Mouse (Mus musculus): Measurements from ENCODE around the gene L3mbtl2. TPM values are rescaled to one million over a fixed set of nuclear protein-coding genes. Genes with fewer than 3 reads are reported as not detected.

Gene L3mbtl2
- polyA plus RNA-seq (2015; fragmentation: Nextera tagmentation; extraction: Ambion mirVana), result 21.7 and 22.6 TPM in 2 replicates

DNA sequence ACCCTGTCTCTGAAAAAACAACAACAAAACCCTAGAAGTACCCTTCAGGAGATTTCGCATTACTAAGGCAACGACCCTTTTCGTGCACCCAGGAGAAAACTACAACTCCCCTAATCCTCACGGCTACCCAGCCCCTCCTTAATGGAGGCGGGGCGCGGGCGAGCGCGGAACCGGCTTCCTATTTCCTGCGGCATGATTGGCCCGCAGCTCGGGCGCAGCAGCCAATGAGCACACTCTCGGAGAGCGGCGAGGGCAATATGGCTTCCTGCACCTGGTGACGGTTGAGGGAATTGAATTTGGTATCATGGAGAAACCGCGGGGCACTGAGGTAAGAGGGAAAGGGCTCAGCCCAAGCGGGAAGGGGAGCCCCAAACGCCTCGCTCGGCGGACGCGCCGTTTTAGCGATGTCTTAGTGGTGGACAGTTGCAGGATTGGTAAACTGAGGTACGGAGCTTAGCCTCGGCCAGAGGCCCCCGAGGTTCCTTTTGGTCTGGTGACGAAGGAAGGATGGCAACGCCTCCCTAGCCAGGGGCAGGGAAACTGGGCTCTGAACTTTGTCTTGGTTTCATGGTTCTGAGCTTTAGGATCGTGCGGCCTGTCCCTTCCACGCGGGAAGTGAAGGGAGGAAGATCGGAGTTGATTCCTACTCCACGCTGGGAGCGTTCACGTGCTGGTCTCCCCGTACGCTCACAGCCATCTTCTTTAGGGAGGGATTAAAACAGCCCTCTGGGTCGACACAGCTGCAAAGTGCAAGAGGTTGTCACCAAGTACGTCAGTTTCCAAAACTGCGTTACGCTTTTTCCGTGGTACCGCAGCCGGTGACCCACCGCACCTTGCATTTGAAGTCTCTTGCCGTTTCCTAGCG, at the start of gene L3mbtl2:
Gene L3mbtl2, plus strand, starts transcription at position 193 of the 865 bp plus-strand sequence.
- DNase-seq (peak; percentile 90), ATAC-seq (ENCODE audit: low read depth) (peak; percentile 99)
- Histone ChIP-seq H3K4me2 (peak within 1 kb of the TSS; percentile 84), H3K27me3 (no peaks in the 10 kb centered on the region), H3K4me3 (replicated peaks) (peak within 1 kb of the TSS; percentile 82), H3K4me1 (replicated peaks) (peaks cover 14% of the 10 kb centered on the region), H3K9ac (peak within 1 kb of the TSS; percentile 81), H3K36me3 (peaks cover 21% of the 10 kb centered on the region), H3K27ac (peak within 1 kb of the TSS; percentile 72), H3K9me3 (replicated peaks) (no peaks in the 10 kb centered on the region)
- under 1% methylated on average over 55 of the region's 55 CpGs for WGBS (ENCODE audit: insufficient replicate concordance)

DNA sequence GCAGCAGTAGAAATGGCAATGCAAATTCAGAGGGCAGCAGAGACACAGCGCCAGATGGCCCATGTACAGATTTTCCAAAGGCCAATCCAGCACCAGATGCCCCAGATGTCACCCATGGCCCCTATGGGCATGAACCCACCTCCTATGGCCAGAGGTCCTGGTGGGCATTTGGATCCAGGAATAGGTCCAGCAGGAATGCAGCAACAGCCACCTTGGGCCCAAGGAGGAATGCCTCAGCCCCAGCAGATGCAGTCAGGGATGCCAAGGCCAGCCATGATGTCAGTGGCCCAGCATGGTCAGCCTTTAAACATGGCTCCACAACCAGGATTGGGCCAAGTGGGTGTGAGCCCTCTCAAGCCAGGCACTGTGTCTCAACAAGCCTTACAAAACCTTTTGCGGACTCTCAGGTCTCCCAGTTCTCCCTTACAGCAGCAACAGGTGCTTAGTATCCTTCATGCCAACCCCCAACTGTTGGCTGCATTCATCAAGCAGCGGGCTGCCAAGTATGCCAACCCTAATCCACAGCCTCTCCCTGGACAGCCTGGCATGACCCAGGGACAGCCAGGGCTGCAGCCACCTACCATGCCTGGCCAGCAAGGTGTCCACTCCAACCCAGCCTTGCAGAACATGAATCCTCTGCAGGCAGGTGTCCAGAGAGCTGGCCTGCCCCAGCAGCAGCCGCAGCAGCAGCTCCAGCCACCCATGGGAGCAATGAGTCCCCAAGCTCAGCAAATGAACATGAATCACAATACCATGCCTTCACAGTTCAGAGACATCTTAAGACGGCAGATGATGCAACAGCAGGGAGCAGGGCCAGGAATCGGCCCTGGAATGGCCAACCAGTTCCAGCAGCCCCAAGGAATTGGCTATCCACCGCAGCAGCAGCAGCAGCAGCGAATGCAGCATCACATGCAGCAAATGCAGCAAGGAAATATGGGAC, 13.9 kb upstream of the L3mbtl2 start:
- H3K4me3 ChIP-seq (replicated peaks), result no peak overlapping the region
- WGBS (ENCODE audit: insufficient replicate concordance), result 86% methylated on average over 8 of the region's 8 CpGs
- H3K4me2 ChIP-seq, result no peak overlapping the region
- no peak; the same call in 1 of the 2 replicates for ATAC-seq (ENCODE audit: low read depth)
- H3K27me3 ChIP-seq, result no peaks in the 10 kb centered on the region
- no peaks in the 10 kb centered on the region for H3K9me3 ChIP-seq (replicated peaks)
- no peak overlapping the region for H3K27ac ChIP-seq
- no peak overlapping the region for H3K9ac ChIP-seq
- DNase-seq, result no peak
- H3K36me3 ChIP-seq, result peaks cover 67% of the 10 kb centered on the region
- H3K4me1 ChIP-seq (replicated peaks), result no peaks in the 10 kb centered on the region

DNA sequence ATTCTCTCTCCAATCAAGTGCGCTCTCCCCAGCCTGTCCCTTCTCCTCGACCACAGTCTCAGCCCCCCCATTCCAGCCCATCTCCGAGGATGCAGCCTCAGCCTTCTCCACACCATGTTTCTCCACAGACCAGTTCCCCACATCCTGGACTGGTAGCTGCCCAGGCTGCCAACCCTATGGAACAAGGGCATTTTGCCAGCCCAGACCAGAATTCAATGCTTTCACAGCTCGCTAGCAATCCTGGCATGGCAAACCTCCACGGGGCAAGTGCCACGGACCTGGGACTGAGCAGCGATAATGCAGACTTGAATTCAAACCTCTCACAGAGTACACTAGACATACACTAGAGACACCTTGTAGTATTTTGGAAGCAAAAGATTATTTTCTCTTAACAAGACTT, 13.1 kb upstream of the L3mbtl2 start:
- Histone ChIP-seq H3K9me3 (replicated peaks) (no peaks in the 10 kb centered on the region), H3K4me2 (no peak overlapping the region), H3K36me3 (peaks cover 58% of the 10 kb centered on the region), H3K9ac (no peak overlapping the region), H3K4me1 (replicated peaks) (no peaks in the 10 kb centered on the region), H3K4me3 (replicated peaks) (no peak overlapping the region), H3K27ac (no peak overlapping the region), H3K27me3 (no peaks in the 10 kb centered on the region)
- 89% methylated on average over 7 of the region's 7 CpGs for WGBS (ENCODE audit: insufficient replicate concordance)
- DNase-seq (no peak), ATAC-seq (ENCODE audit: low read depth) (no peak)

- Histone ChIP-seq H3K4me2 (no peak overlapping the region), H3K9me3 (replicated peaks) (no peaks in the 10 kb centered on the region), H3K9ac (no peak overlapping the region), H3K4me3 (replicated peaks) (no peak overlapping the region), H3K4me1 (replicated peaks) (peaks cover 14% of the 10 kb centered on the region), H3K36me3 (no peaks in the 10 kb centered on the region), H3K27me3 (no peaks in the 10 kb centered on the region), H3K27ac (no peak overlapping the region)
- WGBS (ENCODE audit: insufficient replicate concordance), result 80% methylated on average over 2 of the region's 2 CpGs
- ATAC-seq (ENCODE audit: low read depth) (no peak), DNase-seq (no peak)
These were observed 2.0 kb upstream of the L3mbtl2 start for GRCm38 (mm10) chr15:81661701-81662100.

DNA sequence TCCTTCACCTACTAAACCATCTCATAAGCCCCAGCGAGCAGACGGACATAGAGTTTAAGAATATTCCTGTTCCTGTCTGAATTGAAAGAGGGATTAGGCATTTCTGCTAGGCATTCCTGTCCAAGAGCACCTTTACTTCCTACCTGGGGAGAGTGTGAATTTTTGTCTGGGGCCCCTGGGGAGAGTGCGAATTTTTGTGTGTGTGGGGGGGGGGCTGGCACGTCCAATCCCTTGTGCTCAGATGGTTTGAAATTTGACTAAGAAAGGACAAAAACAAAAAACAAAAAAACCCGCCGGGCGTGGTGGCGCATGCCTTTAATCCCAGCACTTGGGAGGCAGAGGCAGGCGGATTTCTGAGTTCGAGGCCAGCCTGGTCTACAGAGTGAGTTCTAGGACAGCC, 408 bp upstream of the L3mbtl2 start:
- Histone ChIP-seq H3K4me3 (replicated peaks) (peak overlapping the region; percentile 82), H3K4me2 (peak overlapping the region; percentile 84), H3K4me1 (replicated peaks) (peaks cover 14% of the 10 kb centered on the region), H3K27ac (no peak overlapping the region), H3K9ac (no peak overlapping the region), H3K9me3 (replicated peaks) (no peaks in the 10 kb centered on the region), H3K36me3 (peaks cover 15% of the 10 kb centered on the region), H3K27me3 (no peaks in the 10 kb centered on the region)
- DNase-seq (no peak), ATAC-seq (ENCODE audit: low read depth) (no peak)
- 52% methylated on average over 10 of the region's 10 CpGs for WGBS (ENCODE audit: insufficient replicate concordance)

DNA sequence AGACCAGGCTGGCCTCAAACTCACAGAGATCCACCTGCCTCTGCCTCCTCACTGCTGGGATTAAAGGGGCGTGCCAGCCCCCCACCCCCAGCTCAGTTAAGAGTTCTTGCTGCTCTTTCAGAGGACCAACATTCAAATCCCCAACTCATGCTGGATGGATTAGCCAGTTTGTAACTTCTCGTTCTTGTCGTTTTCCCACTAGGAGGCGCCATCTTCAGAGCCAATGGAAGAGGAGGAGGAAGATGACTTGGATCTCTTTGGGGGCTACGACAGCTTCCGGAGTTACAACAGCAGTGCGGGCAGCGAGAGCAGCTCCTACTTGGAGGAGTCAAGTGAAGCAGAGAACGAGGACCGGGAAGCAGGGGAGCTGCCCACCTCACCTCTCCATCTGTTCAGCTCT, 3.3 kb downstream of the L3mbtl2 start:
- ATAC-seq (ENCODE audit: low read depth) (no peak), DNase-seq (no peak)
- Histone ChIP-seq H3K9ac (no peak overlapping the region), H3K4me2 (no peak overlapping the region), H3K27ac (no peak overlapping the region), H3K27me3 (no peaks in the 10 kb centered on the region), H3K36me3 (peaks cover 44% of the 10 kb centered on the region), H3K9me3 (replicated peaks) (no peaks in the 10 kb centered on the region), H3K4me3 (replicated peaks) (no peak overlapping the region), H3K4me1 (replicated peaks) (peaks cover 14% of the 10 kb centered on the region)
- WGBS (ENCODE audit: insufficient replicate concordance), result 78% methylated on average over 10 of the region's 10 CpGs

- Histone ChIP-seq H3K4me3 (replicated peaks) (no peak overlapping the region), H3K9me3 (replicated peaks) (no peaks in the 10 kb centered on the region), H3K4me2 (no peak overlapping the region), H3K9ac (no peak overlapping the region), H3K4me1 (replicated peaks) (peaks cover 5% of the 10 kb centered on the region), H3K27ac (no peak overlapping the region), H3K36me3 (peaks cover 59% of the 10 kb centered on the region), H3K27me3 (no peaks in the 10 kb centered on the region)
- 0 out of 2 replicates have a peak, but pooled peaks have one; percentile 26 for ATAC-seq (ENCODE audit: low read depth)
- no peak for DNase-seq
- WGBS (ENCODE audit: insufficient replicate concordance), result 76% methylated on average over 4 of the region's 4 CpGs
These were observed 6.5 kb downstream of the L3mbtl2 start for GRCm38 (mm10) chr15:81670231-81670640.

GRCm38 (mm10) chr15:81676637-81677036, 12.9 kb downstream of the L3mbtl2 start:
- WGBS (ENCODE audit: insufficient replicate concordance), result 83% methylated on average over 3 of the region's 3 CpGs
- ATAC-seq (ENCODE audit: low read depth), result no peak
- DNase-seq, result no peak

GRCm38 (mm10) chr15:81680301-81680805, 16.7 kb downstream of the L3mbtl2 start:
- H3K27me3 ChIP-seq, result no peaks in the 10 kb centered on the region
- no peak overlapping the region for H3K4me3 ChIP-seq (replicated peaks)
- peaks cover 84% of the 10 kb centered on the region for H3K36me3 ChIP-seq
- H3K4me1 ChIP-seq (replicated peaks), result no peaks in the 10 kb centered on the region
- no peak overlapping the region for H3K9ac ChIP-seq
- DNase-seq, result no peak
- no peak for ATAC-seq (ENCODE audit: low read depth)
- H3K27ac ChIP-seq, result no peak overlapping the region
- H3K4me2 ChIP-seq, result no peak overlapping the region
- WGBS (ENCODE audit: insufficient replicate concordance), result 87% methylated on average over 4 of the region's 4 CpGs
- H3K9me3 ChIP-seq (replicated peaks), result no peaks in the 10 kb centered on the region

More at GRCm38 (mm10) chr15:81676637-81677036, 12.9 kb downstream of the L3mbtl2 start:
- Histone ChIP-seq H3K9me3 (replicated peaks) (no peaks in the 10 kb centered on the region), H3K4me3 (replicated peaks) (no peak overlapping the region), H3K4me1 (replicated peaks) (no peaks in the 10 kb centered on the region), H3K36me3 (peaks cover 64% of the 10 kb centered on the region), H3K27ac (no peak overlapping the region), H3K27me3 (no peaks in the 10 kb centered on the region), H3K9ac (no peak overlapping the region), H3K4me2 (no peak overlapping the region)

DNA sequence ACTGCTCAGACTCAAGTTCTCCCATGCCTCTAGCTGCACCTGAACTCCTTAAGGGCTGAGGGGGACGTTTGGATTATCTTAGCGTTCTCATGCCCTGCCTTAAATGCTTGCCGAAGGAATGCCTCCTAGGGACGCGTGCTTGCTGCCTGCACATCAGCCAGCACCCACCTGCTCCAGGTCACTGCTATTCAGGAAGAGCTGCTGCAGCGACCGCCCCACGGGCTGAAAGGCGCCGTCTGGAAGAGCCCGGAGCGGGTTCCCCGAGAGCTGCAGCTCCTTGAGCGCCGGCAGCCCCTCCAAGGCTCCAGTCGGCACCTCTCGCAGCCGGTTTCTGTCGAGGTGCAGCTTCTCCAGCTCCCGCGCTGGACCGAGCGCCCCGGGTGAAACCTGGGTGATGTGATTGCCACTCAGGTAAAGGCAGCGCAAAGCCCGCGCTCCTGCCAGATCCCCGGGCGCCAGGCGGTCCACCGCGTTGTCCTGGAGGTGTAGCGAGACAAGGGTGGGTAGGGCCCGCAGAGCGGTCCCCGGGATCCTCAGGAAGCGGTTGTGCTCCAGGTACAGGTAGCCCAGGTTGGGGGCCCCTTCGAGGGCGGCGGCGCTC, 29.8 kb downstream of the L3mbtl2 start:
- Histone ChIP-seq H3K27me3 (peaks cover 63% of the 10 kb centered on the region), H3K9ac (peak overlapping the region; percentile 36; the same call in 1 of the 2 replicates), H3K36me3 (no peaks in the 10 kb centered on the region), H3K27ac (no peak overlapping the region), H3K4me2 (peak overlapping the region; percentile 73), H3K9me3 (replicated peaks) (no peaks in the 10 kb centered on the region), H3K4me1 (replicated peaks) (peaks cover 17% of the 10 kb centered on the region), H3K4me3 (replicated peaks) (peak overlapping the region; percentile 54)
- DNase-seq (no peak), ATAC-seq (ENCODE audit: low read depth) (0 out of 2 replicates have a peak, but pooled peaks have one; percentile 3)
- WGBS (ENCODE audit: insufficient replicate concordance), result 9% methylated on average over 41 of the region's 41 CpGs
